Mouse (Mus musculus): Measurements from ENCODE around the gene Sult1c1.

DNA sequence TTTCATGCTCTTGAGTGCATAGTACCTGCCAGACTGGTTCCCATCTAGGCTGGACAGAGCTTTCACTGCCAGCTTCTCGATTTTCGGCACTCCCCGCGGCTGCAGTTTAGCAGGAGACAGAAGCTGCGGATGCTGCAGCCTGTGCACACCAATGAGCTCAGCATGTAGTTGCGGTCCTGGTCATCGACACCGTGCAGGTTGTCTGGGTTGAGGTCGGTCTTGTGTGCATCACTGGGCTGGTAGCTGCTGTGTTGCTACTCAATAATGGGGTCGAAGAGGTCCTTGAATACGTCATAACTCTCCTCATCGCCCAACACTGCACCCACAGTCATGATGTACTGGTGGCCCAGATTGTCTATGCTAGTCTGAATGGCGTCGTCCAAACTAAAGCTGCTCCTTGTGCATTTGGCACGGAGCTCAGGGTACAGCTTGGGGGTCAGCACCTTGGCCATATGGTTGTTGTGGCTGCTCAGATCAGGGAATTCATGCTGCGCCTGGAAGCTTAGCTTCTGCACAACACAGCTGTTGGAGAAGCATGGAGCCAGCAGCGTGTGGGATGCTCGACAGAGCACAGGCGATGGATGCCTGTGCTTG is 48.8 kb downstream of the Sult1c1 start:
- no peak for TF ChIP-seq CTCF (IDR thresholded peaks at IDR 0.05; ENCODE audit: low read depth)
- TF ChIP-seq EP300 (IDR thresholded peaks at IDR 0.05; ENCODE audit: low read depth) = no peak
